Mouse (Mus musculus): ENCODE measurements at regions not wholly inside any gene's neighbourhood (a gene's known extent, or its start where the extent isn't known, plus 50 kb on each side); places are given as distances from the start of the nearest gene placed in this dataset.

GRCm38 (mm10) chr17:87583575-87583974 is 52.2 kb upstream of the Epcam start:
- DNase-seq (ENCODE audit: low spot score): no peak
- H3K36me3 ChIP-seq: no peaks in the 10 kb centered on the region
- WGBS: 56% methylated on average over 6 of the region's 6 CpGs
- H3K27ac ChIP-seq: no peak overlapping the region
- H3K9me3 ChIP-seq: peaks cover 21% of the 10 kb centered on the region
- no peaks in the 10 kb centered on the region for H3K4me1 ChIP-seq (replicated peaks)
- H3K4me3 ChIP-seq: no peak overlapping the region
- H3K27me3 ChIP-seq (ENCODE audit: insufficient read depth, poor library complexity, severe bottlenecking): no peaks in the 10 kb centered on the region

DNA sequence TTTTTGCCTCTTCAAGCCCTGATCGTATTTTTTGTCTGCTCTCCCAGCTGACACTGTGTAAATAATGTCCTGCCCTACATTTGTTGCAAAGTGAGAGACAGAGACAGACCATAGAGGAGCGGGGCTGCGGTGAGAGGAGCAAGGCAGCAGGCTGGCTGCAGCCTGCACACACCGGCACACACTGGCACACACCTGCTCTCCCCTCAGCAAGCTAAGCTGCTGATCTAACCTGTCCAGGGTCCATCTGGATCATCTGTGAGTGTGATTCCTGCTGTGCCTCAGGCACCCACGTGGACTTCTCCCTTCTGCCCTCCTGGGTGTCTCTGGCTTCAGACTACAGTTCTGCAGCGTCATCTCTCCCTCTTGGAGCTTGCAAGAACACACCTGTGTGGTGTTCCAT is 50.4 kb upstream of the Epcam start:
- no peak for DNase-seq (ENCODE audit: low spot score)
- Histone ChIP-seq H3K4me1 (replicated peaks) (no peaks in the 10 kb centered on the region), H3K27me3 (ENCODE audit: insufficient read depth, poor library complexity, severe bottlenecking) (no peaks in the 10 kb centered on the region), H3K9me3 (peaks cover 11% of the 10 kb centered on the region), H3K36me3 (no peaks in the 10 kb centered on the region), H3K4me3 (no peak overlapping the region), H3K27ac (no peak overlapping the region; the same call in 1 of the 2 replicates)
- 71% methylated on average over 6 of the region's 6 CpGs for WGBS
